Mouse (Mus musculus) midbrain, embryonic 13.5 days (tissue): ENCODE data around the gene Rftn2. TPM values are rescaled to one million over a fixed set of nuclear protein-coding genes. Genes with fewer than 3 reads are reported as not detected.

Experiments used
- ATAC-seq: fragments of 200-750 bp; cut with Nextera tagmentation; 2 replicates; pipeline ENCODE4 v1.8.0; 2017; ENCODE audit warnings: mild to moderate bottlenecking, moderate TSS enrichment, moderate library complexity
- H3K27ac ChIP-seq: fragments of 300-500 bp; sonication (generic); 2 replicates; pipeline ENCODE4 v1.5.1; 2015; ENCODE audit warnings: inconsistent platforms, mild to moderate bottlenecking, moderate library complexity
- H3K27me3 ChIP-seq: fragments of 300-500 bp; sonication (generic); 2 replicates; pipeline ENCODE4 v1.6.1; 2015; ENCODE audit warnings: mild to moderate bottlenecking, inconsistent platforms
- H3K36me3 ChIP-seq: fragments of 300-500 bp; sonication (generic); 2 replicates; pipeline ENCODE4 v1.6.1; 2015; ENCODE audit warnings: mild to moderate bottlenecking, inconsistent platforms
- H3K4me1 ChIP-seq: fragments of 300-500 bp; sonication (generic); replicated peaks from 2 replicates; pipeline ENCODE4 v1.6.1; 2015; ENCODE audit warnings: inconsistent platforms
- H3K4me2 ChIP-seq: fragments of 300-500 bp; sonication (generic); replicated peaks from 2 replicates; pipeline ENCODE4 v1.6.1; 2015; ENCODE audit warnings: moderate library complexity, mild to moderate bottlenecking, inconsistent platforms
- H3K4me3 ChIP-seq: fragments of 300-500 bp; sonication (generic); replicated peaks from 2 replicates; pipeline ENCODE4 v1.5.1; 2015; ENCODE audit warnings: mild to moderate bottlenecking, inconsistent platforms
- H3K9ac ChIP-seq: fragments of 300-500 bp; sonication (generic); replicated peaks from 2 replicates; pipeline ENCODE4 v1.6.1; 2015; ENCODE audit warnings: mild to moderate bottlenecking, inconsistent platforms
- H3K9me3 ChIP-seq: fragments of 300-500 bp; sonication (generic); 2 replicates; pipeline ENCODE4 v1.6.1; 2016; ENCODE audit warnings: mild to moderate bottlenecking, inconsistent platforms
- WGBS: fragments of 180-500 bp; shearing (Covaris S2); methylation state at CpG from one replicate; pipeline ENCODE4 v1.1.7; 2015; 5-methylcytosine and 5-hydroxymethylcytosine counted together
- polyA plus RNA-seq: library from polyadenylated mRNA; unstranded; fragments of >200 nt; fragmentation: Nextera tagmentation; extraction: Ambion mirVana; gene quantifications from 2 replicates; pipeline ENCODE4 v1.2.1, GENCODE M21; 2015

Gene Rftn2
- polyA plus RNA-seq, 1 experiment from 2014 or later = 8.5 TPM

GRCm38 (mm10) chr1:55227376-55227775 is 794 bp upstream of the Rftn2 start:
- no peaks in the 10 kb centered on the region for H3K36me3 ChIP-seq
- H3K4me3 ChIP-seq = no peak overlapping the region
- no peaks in the 10 kb centered on the region for H3K9me3 ChIP-seq
- H3K9ac ChIP-seq = no peak overlapping the region
- ATAC-seq = no peak
- H3K27me3 ChIP-seq = 0 out of 2 replicates have a peak, but pooled peaks cover 2% of the 10 kb centered on the region
- WGBS = 50% methylated on average over 1 of the region's 1 CpGs
- H3K27ac ChIP-seq = no peak overlapping the region
- H3K4me1 ChIP-seq = peaks cover 12% of the 10 kb centered on the region
- no peak overlapping the region for H3K4me2 ChIP-seq

GRCm38 (mm10) chr1:55225398-55225797 is 1.2 kb downstream of the Rftn2 start:
- Histone ChIP-seq H3K9me3 (no peaks in the 10 kb centered on the region), H3K4me1 (peaks cover 14% of the 10 kb centered on the region), H3K9ac (no peak overlapping the region), H3K27ac (no peak overlapping the region), H3K4me3 (peak overlapping the region; percentile 43), H3K36me3 (no peaks in the 10 kb centered on the region), H3K4me2 (peak overlapping the region; percentile 40), H3K27me3 (0 out of 2 replicates have a peak, but pooled peaks cover 2% of the 10 kb centered on the region)
- no peak; the same call in 1 of the 2 replicates for ATAC-seq
- 45% methylated on average over 3 of the region's 3 CpGs for WGBS

- WGBS = 64% methylated on average over 11 of the region's 11 CpGs
- no peak overlapping the region for H3K27ac ChIP-seq
- H3K4me2 ChIP-seq = peak overlapping the region; percentile 40
- H3K9me3 ChIP-seq = no peaks in the 10 kb centered on the region
- H3K27me3 ChIP-seq = 0 out of 2 replicates have a peak, but pooled peaks cover 2% of the 10 kb centered on the region
- H3K9ac ChIP-seq = no peak overlapping the region
- peak overlapping the region; percentile 43; the same call in 1 of the 2 replicates for H3K4me3 ChIP-seq
- peaks cover 14% of the 10 kb centered on the region for H3K4me1 ChIP-seq
- peak; percentile 66 for ATAC-seq
- no peaks in the 10 kb centered on the region for H3K36me3 ChIP-seq
These were observed 2.5 kb downstream of the Rftn2 start for GRCm38 (mm10) chr1:55224111-55224510.

- Histone ChIP-seq H3K27me3 (0 out of 2 replicates have a peak, but pooled peaks cover 2% of the 10 kb centered on the region), H3K4me1 (peaks cover 14% of the 10 kb centered on the region), H3K4me2 (no peak overlapping the region), H3K9ac (no peak overlapping the region), H3K27ac (no peak overlapping the region), H3K9me3 (no peaks in the 10 kb centered on the region), H3K4me3 (no peak overlapping the region), H3K36me3 (no peaks in the 10 kb centered on the region)
- ATAC-seq = no peak
- WGBS = 93% methylated on average over 7 of the region's 7 CpGs
These were observed 3.6 kb downstream of the Rftn2 start for GRCm38 (mm10) chr1:55223026-55223425.

GRCm38 (mm10) chr1:55221352-55221751 is 5.2 kb downstream of the Rftn2 start:
- Histone ChIP-seq H3K27ac (no peak overlapping the region), H3K36me3 (no peaks in the 10 kb centered on the region), H3K9ac (no peak overlapping the region), H3K4me2 (no peak overlapping the region), H3K4me1 (peaks cover 13% of the 10 kb centered on the region), H3K27me3 (0 out of 2 replicates have a peak, but pooled peaks cover 2% of the 10 kb centered on the region), H3K9me3 (no peaks in the 10 kb centered on the region), H3K4me3 (no peak overlapping the region)
- WGBS = 59% methylated on average over 4 of the region's 4 CpGs
- ATAC-seq = no peak

- Histone ChIP-seq H3K4me2 (no peak overlapping the region), H3K9me3 (no peaks in the 10 kb centered on the region), H3K4me3 (no peak overlapping the region), H3K27me3 (no peaks in the 10 kb centered on the region), H3K4me1 (0 out of 2 replicates have a peak, but pooled peaks cover 3% of the 10 kb centered on the region), H3K9ac (no peak overlapping the region), H3K36me3 (no peaks in the 10 kb centered on the region), H3K27ac (no peak overlapping the region)
- ATAC-seq = no peak
- 79% methylated on average over 2 of the region's 2 CpGs for WGBS
These were observed 9.4 kb downstream of the Rftn2 start for GRCm38 (mm10) chr1:55217191-55217590.

GRCm38 (mm10) chr1:55215185-55215813 is 11.3 kb downstream of the Rftn2 start:
- no peaks in the 10 kb centered on the region for H3K36me3 ChIP-seq
- H3K4me1 ChIP-seq = 0 out of 2 replicates have a peak, but pooled peaks cover 2% of the 10 kb centered on the region
- H3K9ac ChIP-seq = no peak overlapping the region
- no peak overlapping the region for H3K4me2 ChIP-seq
- no peak for ATAC-seq
- no peaks in the 10 kb centered on the region for H3K9me3 ChIP-seq
- H3K27me3 ChIP-seq = peaks cover 4% of the 10 kb centered on the region; the same call in 1 of the 2 replicates
- WGBS = 64% methylated on average over 11 of the region's 11 CpGs
- H3K4me3 ChIP-seq = no peak overlapping the region
- no peak overlapping the region for H3K27ac ChIP-seq

GRCm38 (mm10) chr1:55213936-55214335 is 12.6 kb downstream of the Rftn2 start:
- whole genome bisulfite sequencing = 93% methylated on average over 6 of the region's 6 CpGs
- H3K27me3 ChIP-seq = peaks cover 4% of the 10 kb centered on the region; the same call in 1 of the 2 replicates
- 0 out of 2 replicates have a peak, but pooled peaks cover 3% of the 10 kb centered on the region for H3K4me1 ChIP-seq
- no peak for ATAC-seq
- no peak overlapping the region for H3K4me3 ChIP-seq
- no peaks in the 10 kb centered on the region for H3K9me3 ChIP-seq
- H3K36me3 ChIP-seq = no peaks in the 10 kb centered on the region
- no peak overlapping the region for H3K27ac ChIP-seq
- H3K4me2 ChIP-seq = no peak overlapping the region
- no peak overlapping the region for H3K9ac ChIP-seq

GRCm38 (mm10) chr1:55213475-55213874 is 13.1 kb downstream of the Rftn2 start:
- no peak overlapping the region for H3K4me2 ChIP-seq
- no peak overlapping the region for H3K4me3 ChIP-seq
- H3K4me1 ChIP-seq = 0 out of 2 replicates have a peak, but pooled peaks cover 3% of the 10 kb centered on the region
- no peaks in the 10 kb centered on the region for H3K36me3 ChIP-seq
- ATAC-seq = no peak
- H3K27me3 ChIP-seq = peaks cover 4% of the 10 kb centered on the region; the same call in 1 of the 2 replicates
- 80% methylated on average over 6 of the region's 6 CpGs for WGBS
- no peak overlapping the region for H3K27ac ChIP-seq
- no peaks in the 10 kb centered on the region for H3K9me3 ChIP-seq
- no peak overlapping the region for H3K9ac ChIP-seq

- Histone ChIP-seq H3K4me2 (no peak overlapping the region), H3K4me3 (no peak overlapping the region), H3K27me3 (peaks cover 4% of the 10 kb centered on the region; the same call in 1 of the 2 replicates), H3K27ac (no peak overlapping the region), H3K9me3 (no peaks in the 10 kb centered on the region), H3K36me3 (no peaks in the 10 kb centered on the region), H3K4me1 (0 out of 2 replicates have a peak, but pooled peaks cover 3% of the 10 kb centered on the region), H3K9ac (no peak overlapping the region)
- 80% methylated on average over 4 of the region's 4 CpGs for WGBS
- ATAC-seq = no peak
These were observed 13.8 kb downstream of the Rftn2 start for GRCm38 (mm10) chr1:55212771-55213170.

GRCm38 (mm10) chr1:55211081-55211480 is 15.5 kb downstream of the Rftn2 start:
- H3K4me3 ChIP-seq = no peak overlapping the region
- peaks cover 6% of the 10 kb centered on the region; the same call in 1 of the 2 replicates for H3K4me1 ChIP-seq
- no peak for ATAC-seq
- H3K9ac ChIP-seq = no peak overlapping the region
- no peak overlapping the region for H3K27ac ChIP-seq
- WGBS = 75% methylated on average over 8 of the region's 8 CpGs
- H3K4me2 ChIP-seq = no peak overlapping the region
- peaks cover 4% of the 10 kb centered on the region; the same call in 1 of the 2 replicates for H3K27me3 ChIP-seq
- no peaks in the 10 kb centered on the region for H3K36me3 ChIP-seq
- no peaks in the 10 kb centered on the region for H3K9me3 ChIP-seq

- H3K9ac ChIP-seq = no peak overlapping the region
- H3K27me3 ChIP-seq = peaks cover 4% of the 10 kb centered on the region; the same call in 1 of the 2 replicates
- H3K36me3 ChIP-seq = no peaks in the 10 kb centered on the region
- no peak overlapping the region for H3K4me2 ChIP-seq
- H3K4me3 ChIP-seq = no peak overlapping the region
- no peak for ATAC-seq
- 59% methylated on average over 12 of the region's 12 CpGs for WGBS
- H3K27ac ChIP-seq = no peak overlapping the region
- H3K9me3 ChIP-seq = no peaks in the 10 kb centered on the region
- peaks cover 10% of the 10 kb centered on the region; the same call in 1 of the 2 replicates for H3K4me1 ChIP-seq
These were observed 16.2 kb downstream of the Rftn2 start for GRCm38 (mm10) chr1:55210202-55210965.
